Mouse (Mus musculus): Measurements from ENCODE around the gene Nwd1.

- TF ChIP-seq CTCF (IDR thresholded peaks at IDR 0.05; ENCODE audit: low read depth, low read length): no peak
- no peak for TF ChIP-seq TAL1 (conservative IDR thresholded peaks at IDR 0.05; ENCODE audit: low read depth, low read length)
Measured at GRCm38 (mm10) chr8:72762306-72762705, 115.8 kb downstream of the Nwd1 start.
